Mouse (Mus musculus) limb, embryonic 10.5 days (tissue): ENCODE results near the gene Fam122a. TPM values are rescaled to one million over a fixed set of nuclear protein-coding genes. Genes with fewer than 3 reads are reported as not detected.

ENCODE experiments used
- DNase-seq: peaks from one replicate; pipeline ENCODE4 v3.0.0-alpha.2; 2017; ENCODE audit warnings: low spot score
- H3K27ac ChIP-seq: fragments of 300-500 bp; sonication (generic); 2 replicates; pipeline ENCODE4 v1.5.1; 2016; ENCODE audit warnings: mild to moderate bottlenecking
- H3K27me3 ChIP-seq: fragments of 300-500 bp; sonication (generic); 2 replicates; pipeline ENCODE4 v1.6.1; 2016; ENCODE audit warnings: low read depth, mild to moderate bottlenecking; ENCODE audit not compliant: poor library complexity, severe bottlenecking
- H3K36me3 ChIP-seq: fragments of 300-500 bp; sonication (generic); 2 replicates; pipeline ENCODE4 v1.6.1; 2016; ENCODE audit warnings: mild to moderate bottlenecking, moderate library complexity
- H3K4me1 ChIP-seq: fragments of 300-500 bp; sonication (generic); 2 replicates; pipeline ENCODE4 v1.6.1; 2016
- H3K4me3 ChIP-seq: fragments of 300-500 bp; sonication (generic); 2 replicates; pipeline ENCODE4 v1.5.1; 2016; ENCODE audit warnings: mild to moderate bottlenecking, moderate library complexity
- H3K9me3 ChIP-seq: fragments of 300-500 bp; sonication (generic); replicated peaks from 2 replicates; pipeline ENCODE4 v1.6.1; 2016; ENCODE audit warnings: mild to moderate bottlenecking
- WGBS: fragments of 180-500 bp; shearing (Covaris S2); methylation state at CpG from one replicate; pipeline ENCODE4 v1.1.7; 2016; 5-methylcytosine and 5-hydroxymethylcytosine counted together
- polyA plus RNA-seq: library from polyadenylated mRNA; unstranded; fragments of >200 nt; fragmentation: Nextera tagmentation; extraction: Ambion mirVana; gene quantifications from 2 replicates; pipeline ENCODE4 v1.2.1, GENCODE M21; 2016

Fam122a gene
- 39.3 and 44.3 TPM in 2 replicates for polyA plus RNA-seq

DNA sequence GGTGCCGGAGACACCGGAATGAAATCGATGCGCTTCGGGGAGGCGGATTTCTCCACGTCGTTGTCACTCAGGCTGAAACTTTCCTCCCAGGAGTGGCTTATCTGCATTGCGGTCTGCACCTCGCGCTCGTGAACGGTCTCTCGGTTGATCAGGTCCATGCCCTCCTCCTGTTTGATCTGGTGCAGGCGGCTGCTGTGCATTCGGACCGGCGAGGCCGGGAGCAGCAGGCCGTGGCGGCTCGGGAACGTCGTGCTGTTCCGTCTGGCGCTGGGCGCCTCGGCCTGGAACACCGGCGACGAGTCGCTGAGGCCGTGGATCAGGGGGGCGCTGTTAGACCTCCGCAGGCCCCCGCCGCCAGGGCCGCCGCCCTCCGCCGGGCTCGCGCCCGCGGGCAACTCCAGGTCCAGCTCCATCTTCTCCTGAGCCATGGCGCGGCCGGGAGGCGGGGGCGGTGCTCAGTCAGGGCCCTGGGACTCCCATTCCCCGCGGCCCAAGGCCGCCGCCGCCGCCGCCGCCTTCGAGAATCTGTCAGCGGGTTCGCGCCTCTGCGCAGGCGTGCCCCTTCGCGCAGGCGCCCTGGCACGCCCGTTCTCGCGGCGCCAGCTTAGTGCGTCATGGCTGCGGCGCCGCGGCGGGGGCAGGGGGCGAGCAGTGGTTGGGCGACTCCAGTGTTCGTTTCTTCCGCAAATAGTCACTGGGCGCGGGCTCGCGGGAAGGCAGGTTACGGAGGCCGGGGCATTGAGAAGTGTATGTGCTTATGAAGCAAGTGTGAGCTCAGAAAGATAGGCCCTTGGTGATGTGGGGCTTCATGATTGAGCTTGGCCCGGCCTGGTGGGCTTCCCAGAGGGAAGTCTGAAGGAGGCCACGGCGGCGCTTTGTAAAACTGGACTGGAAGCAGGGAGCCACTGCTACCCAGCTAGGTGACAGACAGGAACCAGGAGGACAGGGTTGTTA lies at the start of gene Fam122a:
Gene Fam122a, minus strand, starts transcription at position 428 of the 954 bp plus-strand sequence.
- H3K4me1 ChIP-seq: peaks cover 16% of the 10 kb centered on the region
- no peaks in the 10 kb centered on the region for H3K27me3 ChIP-seq
- no peaks in the 10 kb centered on the region for H3K9me3 ChIP-seq
- DNase-seq: peak; percentile 95
- WGBS: under 1% methylated on average over 92 of the region's 92 CpGs
- H3K4me3 ChIP-seq: peak within 1 kb of the TSS; percentile 87
- H3K27ac ChIP-seq: peak within 1 kb of the TSS; percentile 91
- H3K36me3 ChIP-seq: no peaks in the 10 kb centered on the region

DNA sequence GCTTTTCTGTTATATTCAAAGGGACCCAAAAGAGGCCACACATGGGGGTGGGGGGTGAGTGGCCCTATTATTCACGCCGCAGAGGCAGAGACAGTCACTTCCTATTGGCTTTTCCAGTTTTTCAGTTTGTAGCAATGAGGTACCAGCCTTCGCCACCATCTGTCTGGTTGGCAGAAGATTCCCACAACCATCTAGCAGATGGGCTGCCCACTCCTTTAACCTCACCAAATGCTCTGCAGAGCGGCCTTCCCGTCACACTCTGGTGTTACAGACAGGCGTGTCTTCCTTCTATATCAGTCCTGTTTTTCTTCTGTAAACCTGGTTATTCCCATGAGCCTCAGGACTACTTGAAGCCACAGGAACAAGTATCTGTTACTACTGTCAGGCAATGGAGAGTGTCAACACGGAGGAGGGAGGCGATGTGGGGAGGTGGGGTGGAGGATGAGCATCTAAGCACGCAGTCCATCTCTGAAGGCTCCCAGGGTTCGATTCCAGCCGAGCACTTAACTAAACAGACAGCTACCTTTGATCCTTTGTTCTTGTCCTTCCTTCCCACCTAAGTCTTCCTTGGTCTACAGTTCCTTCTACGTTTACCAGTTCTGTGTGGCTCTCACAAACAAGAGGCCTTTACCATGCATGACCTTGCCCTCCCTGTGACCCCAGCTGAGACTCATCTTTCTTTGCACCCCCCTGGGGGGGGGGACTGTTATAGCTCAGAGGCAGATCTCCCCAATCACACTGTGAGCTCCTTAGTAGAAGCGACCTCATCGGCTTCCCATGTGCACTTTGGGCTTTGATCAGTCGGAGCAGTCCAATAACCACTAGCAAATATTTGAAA lies 46.5 kb upstream of the Fam122a start:
- H3K4me1 ChIP-seq: no peaks in the 10 kb centered on the region
- no peak for DNase-seq
- H3K9me3 ChIP-seq: no peaks in the 10 kb centered on the region
- WGBS: 74% methylated on average over 15 of the region's 15 CpGs
- no peak overlapping the region for H3K4me3 ChIP-seq
- H3K27ac ChIP-seq: no peak overlapping the region
- H3K36me3 ChIP-seq: no peaks in the 10 kb centered on the region
- no peaks in the 10 kb centered on the region for H3K27me3 ChIP-seq

DNA sequence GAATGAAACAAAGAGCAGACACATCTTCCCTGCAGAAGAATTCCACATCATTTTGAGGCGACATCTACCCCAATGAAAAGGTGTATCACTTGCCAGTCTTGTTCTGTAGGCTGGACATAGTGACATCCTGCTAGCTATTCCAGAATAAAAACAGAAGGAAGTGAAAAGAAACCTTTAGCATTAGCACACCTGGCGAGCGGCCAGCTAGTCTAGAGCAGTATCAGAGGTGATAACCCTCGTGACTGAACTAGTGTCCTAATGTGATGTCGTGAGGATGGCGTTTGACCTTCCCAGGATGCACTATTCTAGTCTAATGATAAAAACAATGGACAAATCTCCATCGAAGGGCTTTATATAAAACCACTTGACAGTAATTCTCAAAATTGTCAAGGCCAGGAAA lies 44.8 kb upstream of the Fam122a start:
- H3K4me1 ChIP-seq: no peaks in the 10 kb centered on the region
- no peak for DNase-seq
- 87% methylated on average over 7 of the region's 7 CpGs for WGBS
- H3K27ac ChIP-seq: no peak overlapping the region
- H3K27me3 ChIP-seq: no peaks in the 10 kb centered on the region
- no peaks in the 10 kb centered on the region for H3K36me3 ChIP-seq
- no peaks in the 10 kb centered on the region for H3K9me3 ChIP-seq
- no peak overlapping the region for H3K4me3 ChIP-seq

DNA sequence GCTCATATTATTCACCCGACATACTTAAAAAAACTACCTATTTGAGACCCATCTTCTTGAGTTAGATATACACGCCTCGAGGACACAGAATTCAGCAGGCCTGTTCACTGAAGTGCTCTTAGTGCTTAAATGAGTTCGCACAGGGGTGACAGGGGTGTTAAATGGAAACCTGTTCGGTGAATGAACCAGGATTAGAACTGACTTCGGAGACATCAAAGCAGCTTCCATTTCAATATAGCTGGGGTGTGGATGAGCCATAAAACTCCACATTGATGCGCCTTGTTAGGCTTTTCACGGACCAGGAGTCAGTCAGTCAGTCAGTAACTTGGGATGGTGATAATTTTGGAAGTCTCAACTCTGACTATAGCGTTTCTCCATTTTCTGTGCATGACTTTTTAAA lies 44.0 kb upstream of the Fam122a start:
- no peak overlapping the region for H3K4me3 ChIP-seq
- no peak overlapping the region for H3K27ac ChIP-seq
- H3K4me1 ChIP-seq: no peaks in the 10 kb centered on the region
- no peaks in the 10 kb centered on the region for H3K27me3 ChIP-seq
- 75% methylated on average over 9 of the region's 9 CpGs for WGBS
- no peaks in the 10 kb centered on the region for H3K9me3 ChIP-seq
- DNase-seq: no peak
- no peaks in the 10 kb centered on the region for H3K36me3 ChIP-seq

DNA sequence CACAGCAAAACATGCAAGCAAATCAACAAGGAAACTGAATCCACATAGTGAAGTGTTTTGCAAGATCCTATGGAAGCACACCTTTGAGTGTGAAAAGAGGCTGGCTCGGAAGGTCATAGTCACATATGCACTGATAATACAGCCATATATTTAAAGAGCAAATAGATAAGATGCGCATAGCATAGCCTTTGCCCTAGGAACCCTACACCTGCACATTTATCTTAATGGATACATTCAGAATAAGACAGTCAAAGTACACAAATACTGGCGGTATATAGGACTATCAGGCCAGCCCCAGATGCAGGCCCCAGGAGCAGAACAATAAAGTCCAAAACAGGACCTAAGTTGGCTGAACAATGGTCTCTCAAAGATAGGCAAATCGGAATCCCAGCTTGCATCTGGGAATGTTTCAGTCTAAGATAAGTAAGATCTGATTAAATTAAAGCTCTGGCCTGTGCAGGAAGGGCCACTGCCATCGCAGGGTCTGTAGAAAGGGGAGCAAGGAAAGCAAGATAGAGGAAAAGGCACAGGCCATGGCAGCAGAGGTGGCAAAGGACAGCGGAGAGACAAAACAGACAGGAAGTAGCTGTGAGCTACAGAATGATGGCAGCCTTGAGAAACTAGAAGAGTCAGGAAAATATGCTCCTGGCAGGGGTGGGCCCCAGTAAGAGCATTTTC lies 42.7 kb upstream of the Fam122a start:
- H3K4me3 ChIP-seq: no peak overlapping the region
- H3K27ac ChIP-seq: no peak overlapping the region
- H3K36me3 ChIP-seq: no peaks in the 10 kb centered on the region
- DNase-seq: no peak
- H3K27me3 ChIP-seq: no peaks in the 10 kb centered on the region
- no peaks in the 10 kb centered on the region for H3K9me3 ChIP-seq
- 0 out of 2 replicates have a peak, but pooled peaks cover 5% of the 10 kb centered on the region for H3K4me1 ChIP-seq
- 89% methylated on average over 6 of the region's 6 CpGs for WGBS

DNA sequence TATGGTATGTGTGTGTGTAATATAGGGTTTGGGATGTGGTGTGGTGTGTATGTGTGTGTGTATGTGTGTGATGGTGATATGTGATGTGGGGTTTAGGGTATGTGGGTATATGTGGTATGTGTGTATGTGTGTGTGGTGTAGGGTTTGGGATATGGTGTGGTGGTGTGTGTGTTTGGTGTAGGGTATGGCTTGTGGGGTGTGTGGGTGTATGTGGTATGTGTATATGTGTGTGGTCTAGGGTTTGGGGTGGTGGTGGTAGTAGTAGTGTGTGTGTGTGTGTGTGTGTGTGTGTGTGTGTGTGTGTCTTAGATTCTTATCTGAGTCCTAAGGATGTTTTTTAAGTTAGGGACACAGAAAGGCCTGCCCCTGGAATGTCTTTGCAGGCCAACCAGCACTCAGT lies 41.2 kb upstream of the Fam122a start:
- H3K4me1 ChIP-seq: 0 out of 2 replicates have a peak, but pooled peaks cover 7% of the 10 kb centered on the region
- H3K36me3 ChIP-seq: no peaks in the 10 kb centered on the region
- no peak overlapping the region for H3K27ac ChIP-seq
- H3K4me3 ChIP-seq: no peak overlapping the region
- no peak for DNase-seq
- no peaks in the 10 kb centered on the region for H3K9me3 ChIP-seq
- no peaks in the 10 kb centered on the region for H3K27me3 ChIP-seq

DNA sequence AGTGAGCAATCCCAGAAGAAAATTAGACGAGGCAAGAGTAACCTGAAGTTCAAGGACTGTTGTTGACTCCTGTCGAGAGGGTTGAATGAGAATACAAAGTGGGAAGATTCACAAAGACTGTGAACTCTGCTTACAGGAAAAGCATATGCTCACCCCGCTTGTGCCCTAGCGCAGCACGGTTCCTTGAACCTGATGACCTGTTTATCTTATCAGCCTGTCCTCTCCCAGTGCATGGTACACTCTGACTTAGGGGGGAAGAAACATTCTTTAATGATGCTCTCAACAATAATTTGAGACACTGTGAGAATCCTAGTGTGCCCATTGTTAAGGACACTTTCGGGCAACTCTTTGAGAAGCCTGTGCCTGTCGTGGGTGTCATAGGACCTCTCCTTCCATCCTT lies 39.9 kb upstream of the Fam122a start:
- Histone ChIP-seq H3K4me1 (0 out of 2 replicates have a peak, but pooled peaks cover 7% of the 10 kb centered on the region), H3K27ac (no peak overlapping the region), H3K4me3 (no peak overlapping the region), H3K27me3 (no peaks in the 10 kb centered on the region), H3K9me3 (no peaks in the 10 kb centered on the region), H3K36me3 (no peaks in the 10 kb centered on the region)
- DNase-seq: no peak
- WGBS: 89% methylated on average over 7 of the region's 7 CpGs

DNA sequence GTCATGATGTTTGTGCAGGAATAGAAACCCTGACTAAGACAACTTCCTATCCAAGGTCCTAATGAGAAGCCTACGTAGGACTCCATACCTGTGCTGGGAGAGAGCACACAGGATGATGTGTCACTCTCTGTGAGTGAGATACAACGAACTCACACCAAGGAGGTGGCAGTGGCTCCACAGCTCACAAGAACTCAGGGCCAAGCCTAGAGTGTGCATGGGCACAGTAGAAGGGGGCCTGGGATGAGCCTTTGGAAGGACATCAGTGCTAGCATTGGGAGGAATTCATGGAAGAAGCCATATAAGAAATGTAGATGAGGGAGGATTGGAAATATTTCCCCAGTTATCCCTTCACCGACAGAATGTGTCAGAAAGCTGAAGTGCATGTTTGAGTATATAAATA lies 38.8 kb upstream of the Fam122a start:
- H3K4me3 ChIP-seq: no peak overlapping the region
- DNase-seq: no peak
- H3K27ac ChIP-seq: no peak overlapping the region
- H3K9me3 ChIP-seq: no peaks in the 10 kb centered on the region
- H3K36me3 ChIP-seq: no peaks in the 10 kb centered on the region
- H3K27me3 ChIP-seq: no peaks in the 10 kb centered on the region
- WGBS: 92% methylated on average over 3 of the region's 3 CpGs
- H3K4me1 ChIP-seq: 0 out of 2 replicates have a peak, but pooled peaks cover 7% of the 10 kb centered on the region

DNA sequence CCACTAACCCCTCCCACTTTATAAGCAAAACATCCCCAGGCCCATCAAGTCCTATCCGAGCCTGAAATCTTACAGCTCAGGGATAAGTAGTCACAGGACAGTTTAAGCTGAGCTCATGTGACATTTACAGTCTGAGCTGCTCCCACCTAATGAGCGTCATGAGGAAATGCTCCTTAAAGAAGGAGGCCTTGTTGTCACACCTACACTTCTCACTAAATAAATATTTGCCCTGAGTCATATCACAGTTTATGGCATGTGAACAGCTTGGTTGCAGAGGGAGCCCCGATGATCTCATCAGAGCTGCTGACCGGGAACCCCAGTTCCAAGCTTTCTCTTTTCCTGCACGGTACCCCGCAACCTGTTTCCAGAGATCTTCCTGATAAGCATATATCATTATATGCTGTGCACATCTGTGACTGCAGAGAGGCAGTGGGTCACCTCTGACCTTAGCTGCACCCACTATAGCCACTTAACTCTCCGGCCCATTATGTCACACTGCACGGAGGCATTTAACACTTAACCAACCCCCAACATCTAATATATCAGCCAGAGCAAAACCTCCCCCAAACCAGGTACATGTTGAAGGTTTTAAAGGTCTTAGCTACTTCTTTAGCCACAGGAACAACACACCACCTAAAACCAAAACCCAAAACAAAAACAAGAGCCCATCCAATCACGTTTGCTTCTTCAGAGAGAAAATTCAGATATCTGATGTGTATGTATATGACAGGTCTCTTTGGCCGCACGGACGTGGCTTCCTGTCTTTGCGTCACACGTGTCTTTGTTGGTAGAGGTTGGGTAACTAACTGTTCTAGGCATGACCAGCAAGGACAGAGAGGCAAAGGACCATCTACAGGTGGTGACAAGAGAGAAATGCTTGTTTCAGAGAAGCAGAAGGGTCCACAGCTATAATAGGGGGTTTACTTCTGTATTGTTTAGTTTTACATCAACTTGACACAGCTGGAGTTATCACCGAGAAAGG lies 37.8 kb upstream of the Fam122a start:
- 87% methylated on average over 15 of the region's 15 CpGs for WGBS
- H3K27me3 ChIP-seq: no peaks in the 10 kb centered on the region
- H3K4me1 ChIP-seq: 0 out of 2 replicates have a peak, but pooled peaks cover 7% of the 10 kb centered on the region
- DNase-seq: no peak
- H3K9me3 ChIP-seq: no peaks in the 10 kb centered on the region
- no peak overlapping the region for H3K27ac ChIP-seq
- H3K36me3 ChIP-seq: no peaks in the 10 kb centered on the region
- no peak overlapping the region for H3K4me3 ChIP-seq

DNA sequence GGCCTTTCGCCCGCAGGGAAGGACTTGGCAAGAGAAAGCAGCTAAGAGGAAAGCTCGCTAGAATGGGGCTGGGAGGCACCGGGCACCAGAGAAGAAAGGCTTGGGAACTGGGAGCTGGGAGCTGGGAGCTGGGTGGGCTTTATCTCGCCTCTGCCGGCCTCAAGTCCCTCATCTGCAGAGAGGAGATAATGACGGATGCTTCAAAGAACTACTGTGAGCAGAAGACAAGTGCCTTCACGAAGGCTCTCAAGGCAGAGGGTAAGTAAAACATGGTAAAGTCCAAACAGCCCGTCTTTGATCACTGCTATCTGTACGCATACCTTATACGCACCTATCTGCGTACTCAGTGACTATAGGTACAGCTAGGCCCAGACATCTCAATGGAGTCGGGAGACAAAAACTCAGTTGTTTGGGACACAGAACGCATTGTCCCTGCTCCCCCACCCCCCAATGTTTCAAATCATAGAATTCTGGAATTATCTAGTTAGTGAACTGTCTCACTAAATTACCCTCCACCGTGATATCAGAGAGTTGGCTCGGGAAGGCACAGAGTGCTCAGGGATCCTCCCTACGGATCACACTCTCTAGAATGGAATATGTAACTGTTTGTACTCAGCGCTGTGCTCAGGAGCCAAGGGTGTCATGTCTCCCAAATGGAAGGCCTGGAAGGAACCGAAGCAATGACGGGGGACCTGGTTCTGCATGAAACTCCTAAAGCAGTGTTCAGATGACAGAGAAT lies 36.1 kb upstream of the Fam122a start:
- Histone ChIP-seq H3K27ac (0 out of 2 replicates have a peak overlapping the region, but pooled peaks have one; percentile 6), H3K4me1 (0 out of 2 replicates have a peak, but pooled peaks cover 7% of the 10 kb centered on the region), H3K36me3 (no peaks in the 10 kb centered on the region), H3K9me3 (no peaks in the 10 kb centered on the region), H3K27me3 (no peaks in the 10 kb centered on the region), H3K4me3 (no peak overlapping the region)
- 87% methylated on average over 20 of the region's 20 CpGs for WGBS
- no peak for DNase-seq

DNA sequence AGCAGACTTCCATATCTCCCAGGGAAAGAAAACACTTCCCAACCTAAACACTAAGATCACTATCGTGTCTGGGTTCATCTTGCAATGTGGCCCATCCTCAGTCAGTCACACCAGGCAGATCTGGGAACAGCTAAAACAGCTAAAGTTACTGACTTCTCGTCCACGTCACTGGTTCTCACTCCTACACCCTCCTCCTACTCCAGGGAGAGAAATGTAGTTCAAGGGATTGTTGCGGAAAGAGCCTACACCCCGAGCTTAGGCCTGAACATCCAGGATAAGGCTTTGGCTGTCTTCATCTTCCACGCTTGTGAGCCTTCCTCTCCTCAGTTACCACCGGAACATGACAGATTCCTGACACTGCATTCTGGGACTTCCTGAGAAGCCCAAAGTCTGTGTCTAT lies 34.8 kb upstream of the Fam122a start:
- H3K4me1 ChIP-seq: 0 out of 2 replicates have a peak, but pooled peaks cover 7% of the 10 kb centered on the region

More for the DNA sequence above, 34.8 kb upstream of the Fam122a start:
- H3K4me3 ChIP-seq: no peak overlapping the region
- no peaks in the 10 kb centered on the region for H3K27me3 ChIP-seq
- DNase-seq: no peak
- no peak overlapping the region for H3K27ac ChIP-seq
- H3K36me3 ChIP-seq: no peaks in the 10 kb centered on the region
- WGBS: 93% methylated on average over 7 of the region's 7 CpGs
- no peaks in the 10 kb centered on the region for H3K9me3 ChIP-seq
